10 mouse cellular contexts compared by ENCODE assay signal in genomic region chr7:126807405-126807804, GRCm38 (mm10). TPM values are rescaled to one million over a fixed set of nuclear protein-coding genes. Genes with fewer than 3 reads are reported as not detected.
DNase-seq lines count a peak whose midpoint lies in the region; ATAC-seq and TF ChIP-seq lines count a peak whose summit lies in the region.
"Had no signal": no experiment of that assay in that cellular context is flagged by ENCODE, and none has a peak within 500 bp of the region (broad histone marks: within the 10 kb centered on the region; RNA-seq: fewer than 3 reads in every experiment).

No protein-coding gene starts in this region.

- no peaks in the 10 kb centered on the region for H3K9me3 ChIP-seq in forebrain, embryonic 10.5 days
- no peaks in the 10 kb centered on the region for H3K9me3 ChIP-seq in forebrain, embryonic 16.5 days (ENCODE audit: control insufficient read depth, low read length)
- no peaks in the 10 kb centered on the region for H3K9me3 ChIP-seq in lung, embryonic 16.5 days (ENCODE audit: control insufficient read depth, low read length)
- no peaks in the 10 kb centered on the region for H3K9me3 ChIP-seq in hindbrain, embryonic 15.5 days
- H3K9me3 ChIP-seq in stomach, embryonic 14.5 days (ENCODE audit: control insufficient read depth, low read depth, low read length) = no peaks in the 10 kb centered on the region

- H3K27ac ChIP-seq in forebrain, embryonic 10.5 days = peak overlapping the region; percentile 97
- H3K27ac ChIP-seq in forebrain, embryonic 16.5 days (ENCODE audit: low read length) = no peak overlapping the region
- peak overlapping the region; percentile 20; the same call in 1 of the 2 replicates for H3K27ac ChIP-seq in lung, embryonic 16.5 days (ENCODE audit: low read length)
- H3K27ac ChIP-seq in hindbrain, embryonic 15.5 days (replicated peaks) = no peak overlapping the region
- no peak overlapping the region for H3K27ac ChIP-seq in stomach, embryonic 14.5 days (ENCODE audit: low read length)
- H3K27ac ChIP-seq: liver, embryonic 14.5 days had no signal

- 0 out of 2 replicates have a peak, but pooled peaks cover 2% of the 10 kb centered on the region for H3K27me3 ChIP-seq in forebrain, embryonic 10.5 days (ENCODE audit: poor library complexity, severe bottlenecking)
- no peaks in the 10 kb centered on the region for H3K27me3 ChIP-seq in forebrain, embryonic 16.5 days (replicated peaks; ENCODE audit: control insufficient read depth, insufficient read depth, low read length)
- no peaks in the 10 kb centered on the region for H3K27me3 ChIP-seq in lung, embryonic 16.5 days (ENCODE audit: control insufficient read depth, insufficient read depth, low read depth, low read length)
- no peaks in the 10 kb centered on the region for H3K27me3 ChIP-seq in hindbrain, embryonic 15.5 days
- no peaks in the 10 kb centered on the region for H3K27me3 ChIP-seq in stomach, embryonic 14.5 days (ENCODE audit: control insufficient read depth, insufficient read depth, low read length)

- TF ChIP-seq CTCF in lung, adult 2 months (IDR thresholded peaks at IDR 0.05; ENCODE audit: insufficient read depth, low read length) = no peak

- DNase-seq in forebrain, embryonic 10.5 days (ENCODE audit: extremely low spot score, low spot score) = no peak
- no peak for DNase-seq in lung, adult 2 months
- DNase-seq in thymus, postnatal 25 days = no peak
- DNase-seq: gastrocnemius, postnatal 14 days had no signal

- TF ChIP-seq POLR2A in lung, adult 2 months (IDR thresholded peaks at IDR 0.05; ENCODE audit: borderline replicate concordance, extremely low read depth, low read depth, low read length) = no peak

- H3K36me3 ChIP-seq in forebrain, embryonic 10.5 days (replicated peaks) = peaks cover 55% of the 10 kb centered on the region
- H3K36me3 ChIP-seq in forebrain, embryonic 16.5 days (ENCODE audit: control insufficient read depth, insufficient read depth) = no peaks in the 10 kb centered on the region
- H3K36me3 ChIP-seq in lung, embryonic 16.5 days (ENCODE audit: control insufficient read depth, insufficient read depth, low read length) = peaks cover 2% of the 10 kb centered on the region; the same call in 1 of the 2 replicates
- no peaks in the 10 kb centered on the region for H3K36me3 ChIP-seq in hindbrain, embryonic 15.5 days
- H3K36me3 ChIP-seq in stomach, embryonic 14.5 days (ENCODE audit: control insufficient read depth, insufficient read depth, low read length) = no peaks in the 10 kb centered on the region; the same call in 1 of the 2 replicates

- peak overlapping the region; percentile 79 for H3K4me3 ChIP-seq in forebrain, embryonic 10.5 days
- no peak overlapping the region for H3K4me3 ChIP-seq in forebrain, embryonic 16.5 days (replicated peaks; ENCODE audit: low read length)
- H3K4me3 ChIP-seq in lung, embryonic 16.5 days (ENCODE audit: low read length) = no peak overlapping the region; the same call in 1 of the 2 replicates
- no peak overlapping the region for H3K4me3 ChIP-seq in lung, adult 2 months (replicated peaks; ENCODE audit: extremely low read depth, low read depth, low read length)
- H3K4me3 ChIP-seq in hindbrain, embryonic 15.5 days = no peak overlapping the region
- no peak overlapping the region for H3K4me3 ChIP-seq in stomach, embryonic 14.5 days (ENCODE audit: low read depth, low read length)

- no peak overlapping the region for H3K9ac ChIP-seq in forebrain, embryonic 16.5 days (replicated peaks; ENCODE audit: low read depth, low read length)
- H3K9ac ChIP-seq in lung, embryonic 16.5 days (ENCODE audit: low read length) = peak overlapping the region; percentile 3; the same call in 1 of the 2 replicates
- no peak overlapping the region for H3K9ac ChIP-seq in hindbrain, embryonic 15.5 days
- peak overlapping the region; percentile 67; the same call in 1 of the 2 replicates for H3K9ac ChIP-seq in stomach, embryonic 14.5 days (replicated peaks; ENCODE audit: low read depth, low read length)

- ATAC-seq in forebrain, embryonic 16.5 days = no peak
- no peak for ATAC-seq in lung, embryonic 16.5 days (ENCODE audit: low read depth)
- no peak for ATAC-seq in hindbrain, embryonic 15.5 days (ENCODE audit: low FRiP score, low read depth)
- ATAC-seq in stomach, embryonic 14.5 days (ENCODE audit: insufficient number of reproducible peaks, insufficient read depth, low FRiP score, low read depth) = no peak
- ATAC-seq in frontal cortex, adult (ENCODE audit: low TSS enrichment) = no peak

- no peak overlapping the region for H3K4me2 ChIP-seq in forebrain, embryonic 16.5 days (ENCODE audit: low read length)
- H3K4me2 ChIP-seq in lung, embryonic 16.5 days (ENCODE audit: low read depth, low read length) = peak overlapping the region; percentile 87
- H3K4me2 ChIP-seq in hindbrain, embryonic 15.5 days = peak overlapping the region; percentile 88; the same call in 1 of the 2 replicates
- H3K4me2 ChIP-seq in stomach, embryonic 14.5 days (replicated peaks; ENCODE audit: low read depth, low read length) = peak overlapping the region; percentile 85

- WGBS in forebrain, embryonic 10.5 days = 82% methylated on average over 4 of the region's 4 CpGs
- WGBS in forebrain, embryonic 16.5 days = 63% methylated on average over 4 of the region's 4 CpGs
- WGBS in lung, embryonic 16.5 days = 59% methylated on average over 4 of the region's 4 CpGs
- WGBS in lung, adult 2 months = 66% methylated on average over 4 of the region's 4 CpGs
- 74% methylated on average over 4 of the region's 4 CpGs for WGBS in hindbrain, embryonic 15.5 days
- 63% methylated on average over 4 of the region's 4 CpGs for WGBS in stomach, embryonic 14.5 days

- H3K4me1 ChIP-seq in forebrain, embryonic 10.5 days = peaks cover 32% of the 10 kb centered on the region
- H3K4me1 ChIP-seq in forebrain, embryonic 16.5 days (replicated peaks; ENCODE audit: control insufficient read depth, insufficient read depth, low read length) = peaks cover 17% of the 10 kb centered on the region
- peaks cover 21% of the 10 kb centered on the region for H3K4me1 ChIP-seq in lung, embryonic 16.5 days (replicated peaks; ENCODE audit: control insufficient read depth, insufficient read depth, low read length)
- H3K4me1 ChIP-seq in lung, adult 2 months (ENCODE audit: control insufficient read depth, insufficient read depth, low read length) = no peaks in the 10 kb centered on the region; the same call in 1 of the 2 replicates
- H3K4me1 ChIP-seq in hindbrain, embryonic 15.5 days (replicated peaks) = peaks cover 22% of the 10 kb centered on the region
- H3K4me1 ChIP-seq in stomach, embryonic 14.5 days (ENCODE audit: control insufficient read depth, insufficient read depth, low read length) = peaks cover 22% of the 10 kb centered on the region

RNA-seq across cellular contexts. Expression of gene Fam57b, which starts 9.9 kb away (rescaled TPM):
- 2.6 and 2.9 TPM in 2 replicates for polyA plus RNA-seq in forebrain, embryonic 10.5 days (2016; fragmentation: Nextera tagmentation; extraction: Ambion mirVana)
- 32.8 and 40.4 TPM in 2 replicates for polyA plus RNA-seq in forebrain, embryonic 16.5 days (2015; fragmentation: Nextera tagmentation; extraction: Ambion mirVana)
- 0.36 and 0.38 TPM in 2 replicates for polyA plus RNA-seq in lung, embryonic 16.5 days (2015; fragmentation: Nextera tagmentation; extraction: Ambion mirVana)
- 11.9 and 13.3 TPM in 2 replicates for polyA plus RNA-seq in lung, adult 2 months (2012; rRNA removed)
- polyA plus RNA-seq in hindbrain, embryonic 15.5 days (2015; fragmentation: Nextera tagmentation; extraction: Ambion mirVana) = 49.9 and 60.8 TPM in 2 replicates
- polyA plus RNA-seq in stomach, embryonic 14.5 days (2014; fragmentation: Nextera tagmentation; extraction: Ambion mirVana) = 1.1 and 1.8 TPM in 2 replicates

RNA-seq across cellular contexts. Expression of gene Ppp4c, which starts 15.1 kb away (rescaled TPM):
- 413 and 423 TPM in 2 replicates for polyA plus RNA-seq in forebrain, embryonic 10.5 days (2016; fragmentation: Nextera tagmentation; extraction: Ambion mirVana)
- polyA plus RNA-seq in forebrain, embryonic 16.5 days (2015; fragmentation: Nextera tagmentation; extraction: Ambion mirVana) = 196 and 202 TPM in 2 replicates
- 232 and 243 TPM in 2 replicates for polyA plus RNA-seq in lung, embryonic 16.5 days (2015; fragmentation: Nextera tagmentation; extraction: Ambion mirVana)
- polyA plus RNA-seq in lung, adult 2 months (2012; rRNA removed) = 135 and 156 TPM in 2 replicates
- polyA plus RNA-seq in hindbrain, embryonic 15.5 days (2015; fragmentation: Nextera tagmentation; extraction: Ambion mirVana) = 174 and 176 TPM in 2 replicates
- 239 and 258 TPM in 2 replicates for polyA plus RNA-seq in stomach, embryonic 14.5 days (2014; fragmentation: Nextera tagmentation; extraction: Ambion mirVana)

RNA-seq across cellular contexts. Expression of gene 4930451I11Rik, which starts 24.0 kb away (rescaled TPM):
- not detected in 2 replicates for polyA plus RNA-seq in forebrain, embryonic 10.5 days (2016; fragmentation: Nextera tagmentation; extraction: Ambion mirVana)
- not detected in 2 replicates for polyA plus RNA-seq in forebrain, embryonic 16.5 days (2015; fragmentation: Nextera tagmentation; extraction: Ambion mirVana)
- not detected in 2 replicates for polyA plus RNA-seq in lung, embryonic 16.5 days (2015; fragmentation: Nextera tagmentation; extraction: Ambion mirVana)
- polyA plus RNA-seq in lung, adult 2 months (2012; rRNA removed) = not detected in 2 replicates
- 0.43 TPM in 1 of 2 replicates, not detected in the other for polyA plus RNA-seq in hindbrain, embryonic 15.5 days (2015; fragmentation: Nextera tagmentation; extraction: Ambion mirVana)
- not detected in 2 replicates for polyA plus RNA-seq in stomach, embryonic 14.5 days (2014; fragmentation: Nextera tagmentation; extraction: Ambion mirVana)
- polyA plus RNA-seq: liver, embryonic 14.5 days had no signal

RNA-seq across cellular contexts. Expression of gene Tbx6, which starts 26.1 kb away (rescaled TPM):
- 0.32 and 0.61 TPM in 2 replicates for polyA plus RNA-seq in forebrain, embryonic 10.5 days (2016; fragmentation: Nextera tagmentation; extraction: Ambion mirVana)
- 0.73 and 0.86 TPM in 2 replicates for polyA plus RNA-seq in forebrain, embryonic 16.5 days (2015; fragmentation: Nextera tagmentation; extraction: Ambion mirVana)
- polyA plus RNA-seq in lung, embryonic 16.5 days (2015; fragmentation: Nextera tagmentation; extraction: Ambion mirVana) = 0.25 and 0.68 TPM in 2 replicates
- 8.7 and 9.5 TPM in 2 replicates for polyA plus RNA-seq in lung, adult 2 months (2012; rRNA removed)
- 0.62 and 0.75 TPM in 2 replicates for polyA plus RNA-seq in hindbrain, embryonic 15.5 days (2015; fragmentation: Nextera tagmentation; extraction: Ambion mirVana)
- polyA plus RNA-seq in stomach, embryonic 14.5 days (2014; fragmentation: Nextera tagmentation; extraction: Ambion mirVana) = 0.56 and 0.95 TPM in 2 replicates

RNA-seq across cellular contexts. Expression of gene Ypel3, which starts 30.6 kb away (rescaled TPM):
- polyA plus RNA-seq in forebrain, embryonic 10.5 days (2016; fragmentation: Nextera tagmentation; extraction: Ambion mirVana) = 28.9 and 35.0 TPM in 2 replicates
- polyA plus RNA-seq in forebrain, embryonic 16.5 days (2015; fragmentation: Nextera tagmentation; extraction: Ambion mirVana) = 199 and 202 TPM in 2 replicates
- polyA plus RNA-seq in lung, embryonic 16.5 days (2015; fragmentation: Nextera tagmentation; extraction: Ambion mirVana) = 111 and 123 TPM in 2 replicates
- polyA plus RNA-seq in lung, adult 2 months (2012; rRNA removed) = 390 and 597 TPM in 2 replicates
- polyA plus RNA-seq in hindbrain, embryonic 15.5 days (2015; fragmentation: Nextera tagmentation; extraction: Ambion mirVana) = 191 and 203 TPM in 2 replicates
- polyA plus RNA-seq in stomach, embryonic 14.5 days (2014; fragmentation: Nextera tagmentation; extraction: Ambion mirVana) = 103 and 116 TPM in 2 replicates

Comparison
In these comparisons a context has a peak if more than half of its experiments do, and no peak if none do; other contexts are left out.
1. H3K27ac ChIP-seq: peak in forebrain, embryonic 10.5 days (single experiment) and lung, embryonic 16.5 days (single experiment); none in forebrain, embryonic 16.5 days (single experiment), hindbrain, embryonic 15.5 days (single experiment) and stomach, embryonic 14.5 days (single experiment).
2. H3K9ac ChIP-seq: peak in lung, embryonic 16.5 days (single experiment) and stomach, embryonic 14.5 days (single experiment); none in forebrain, embryonic 16.5 days (single experiment) and hindbrain, embryonic 15.5 days (single experiment).